Mouse (Mus musculus): Measurements from ENCODE around the gene Rnd1.

GRCm38 (mm10) chr15:98623361-98623821 is 53.9 kb downstream of the Rnd1 start:
- TF ChIP-seq GATA1 (IDR thresholded peaks at IDR 0.05; ENCODE audit: low read length) (no peak), TAL1 (IDR thresholded peaks at IDR 0.05; ENCODE audit: low read length) (no peak)
